Mouse (Mus musculus) embryonic facial prominence, embryonic 13.5 days (tissue): Measurements from ENCODE around the gene Slc5a5. TPM values are rescaled to one million over a fixed set of nuclear protein-coding genes. Genes with fewer than 3 reads are reported as not detected.
"Not testable (repeated sequence)": the region's sequence is repeated elsewhere in the genome, so short reads cannot be mapped to it uniquely, and the experiment has no call there.

Source experiments
- ATAC-seq: fragments of 200-750 bp; cut with Nextera tagmentation; 2 replicates; pipeline ENCODE4 v1.8.0; 2017; ENCODE audit warnings: low read depth; ENCODE audit not compliant: insufficient number of reproducible peaks, insufficient read depth, low FRiP score, low TSS enrichment
- H3K27ac ChIP-seq: fragments of 300-500 bp; sonication (generic); 2 replicates; pipeline ENCODE4 v1.5.1; 2015; ENCODE audit warnings: moderate library complexity, mild to moderate bottlenecking, inconsistent platforms
- H3K27me3 ChIP-seq: fragments of 300-500 bp; sonication (generic); 2 replicates; pipeline ENCODE4 v1.6.1; 2015; ENCODE audit warnings: mild to moderate bottlenecking, inconsistent platforms
- H3K36me3 ChIP-seq: fragments of 300-500 bp; sonication (generic); 2 replicates; pipeline ENCODE4 v1.6.1; 2015; ENCODE audit warnings: mild to moderate bottlenecking, inconsistent platforms
- H3K4me1 ChIP-seq: fragments of 300-500 bp; sonication (generic); 2 replicates; pipeline ENCODE4 v1.6.1; 2015; ENCODE audit warnings: inconsistent platforms
- H3K4me2 ChIP-seq: fragments of 300-500 bp; sonication (generic); 2 replicates; pipeline ENCODE4 v1.6.1; 2015; ENCODE audit warnings: moderate library complexity, mild to moderate bottlenecking, inconsistent platforms
- H3K4me3 ChIP-seq: fragments of 300-500 bp; sonication (generic); 2 replicates; pipeline ENCODE4 v1.5.1; 2015; ENCODE audit warnings: mild to moderate bottlenecking, inconsistent platforms
- H3K9ac ChIP-seq: fragments of 300-500 bp; sonication (generic); 2 replicates; pipeline ENCODE4 v1.6.1; 2015; ENCODE audit warnings: mild to moderate bottlenecking, inconsistent platforms
- H3K9me3 ChIP-seq: fragments of 300-500 bp; sonication (generic); 2 replicates; pipeline ENCODE4 v1.6.1; 2016; ENCODE audit warnings: inconsistent platforms
- WGBS: fragments of 180-500 bp; shearing (Covaris S2); methylation state at CpG from one replicate; pipeline ENCODE4 v1.1.7; 2015; ENCODE audit warnings: mixed read lengths; 5-methylcytosine and 5-hydroxymethylcytosine counted together
- polyA plus RNA-seq: library from polyadenylated mRNA; unstranded; fragments of >200 nt; fragmentation: Nextera tagmentation; extraction: Ambion mirVana; gene quantifications from 2 replicates; pipeline ENCODE4 v1.2.1, GENCODE M21; 2015

Gene Slc5a5
- polyA plus RNA-seq, 1 experiment from 2014 or later = 0.18 TPM

- Histone ChIP-seq H3K27ac (no peak overlapping the region), H3K9me3 (no peaks in the 10 kb centered on the region), H3K9ac (no peak overlapping the region), H3K4me1 (peaks cover 21% of the 10 kb centered on the region), H3K27me3 (peaks cover 10% of the 10 kb centered on the region), H3K4me3 (no peak overlapping the region), H3K36me3 (no peaks in the 10 kb centered on the region), H3K4me2 (no peak overlapping the region)
- ATAC-seq = no peak
- 35% methylated on average over 5 of the region's 5 CpGs for WGBS
Measured at GRCm38 (mm10) chr8:70902211-70902610, 9.7 kb upstream of the Slc5a5 start.

GRCm38 (mm10) chr8:70900872-70901387 is 8.4 kb upstream of the Slc5a5 start:
- WGBS = 72% methylated on average over 2 of the region's 2 CpGs
- H3K4me2 ChIP-seq = no peak overlapping the region
- no peak overlapping the region for H3K4me3 ChIP-seq
- peaks cover 19% of the 10 kb centered on the region for H3K4me1 ChIP-seq
- H3K9me3 ChIP-seq = no peaks in the 10 kb centered on the region
- no peak overlapping the region for H3K9ac ChIP-seq
- no peak for ATAC-seq
- H3K27ac ChIP-seq = no peak overlapping the region
- peaks cover 10% of the 10 kb centered on the region for H3K27me3 ChIP-seq
- H3K36me3 ChIP-seq = peaks cover under 1% of the 10 kb centered on the region; the same call in 1 of the 2 replicates

- no peak overlapping the region for H3K27ac ChIP-seq
- H3K4me1 ChIP-seq = peaks cover 20% of the 10 kb centered on the region
- ATAC-seq = no peak
- H3K4me3 ChIP-seq = no peak overlapping the region
- H3K27me3 ChIP-seq = peaks cover 13% of the 10 kb centered on the region
- 93% methylated on average over 2 of the region's 2 CpGs for WGBS
- H3K36me3 ChIP-seq = peaks cover 17% of the 10 kb centered on the region
- peak overlapping the region; percentile 82; the same call in 1 of the 2 replicates for H3K9ac ChIP-seq
- no peak overlapping the region for H3K4me2 ChIP-seq
- no peaks in the 10 kb centered on the region for H3K9me3 ChIP-seq
Measured at GRCm38 (mm10) chr8:70899226-70899625, 6.7 kb upstream of the Slc5a5 start.

GRCm38 (mm10) chr8:70898661-70899198 is 6.2 kb upstream of the Slc5a5 start:
- Histone ChIP-seq H3K36me3 (peaks cover 22% of the 10 kb centered on the region), H3K9ac (peak overlapping the region; percentile 82), H3K4me3 (peak overlapping the region; percentile 86), H3K4me2 (peak overlapping the region; percentile 89), H3K9me3 (no peaks in the 10 kb centered on the region), H3K27me3 (peaks cover 14% of the 10 kb centered on the region), H3K4me1 (peaks cover 20% of the 10 kb centered on the region), H3K27ac (no peak overlapping the region)
- WGBS = 43% methylated on average over 2 of the region's 2 CpGs
- no peak for ATAC-seq

- H3K4me3 ChIP-seq = peak overlapping the region; percentile 86
- peak overlapping the region; percentile 82 for H3K9ac ChIP-seq
- peak overlapping the region; percentile 89 for H3K4me2 ChIP-seq
- peaks cover 25% of the 10 kb centered on the region for H3K4me1 ChIP-seq
- peaks cover 23% of the 10 kb centered on the region for H3K27me3 ChIP-seq
- peak; percentile 39; the same call in 1 of the 2 replicates for ATAC-seq
- WGBS = 0% methylated on average over 20 of the region's 20 CpGs
- no peaks in the 10 kb centered on the region for H3K9me3 ChIP-seq
- H3K27ac ChIP-seq = peak overlapping the region; percentile 91
- peaks cover 28% of the 10 kb centered on the region for H3K36me3 ChIP-seq
Measured at GRCm38 (mm10) chr8:70897681-70898413, 5.3 kb upstream of the Slc5a5 start.

- under 1% methylated on average over 60 of the region's 60 CpGs for WGBS
- peak within 1 kb of the TSS; percentile 86 for H3K4me3 ChIP-seq
- peak; percentile 97 for ATAC-seq
Measured at GRCm38 (mm10) chr8:70897021-70897680, 4.6 kb upstream of the Slc5a5 start, which contains the start of gene Rpl18a. Gene Rpl18a, minus strand, starts transcription at chr8:70897412.

GRCm38 (mm10) chr8:70896316-70897020 is 3.9 kb upstream of the Slc5a5 start:
- peaks cover 38% of the 10 kb centered on the region for H3K4me1 ChIP-seq
- H3K27ac ChIP-seq = peak overlapping the region; percentile 91; the same call in 1 of the 2 replicates
- WGBS = 3% methylated on average over 25 of the region's 25 CpGs
- peak overlapping the region; percentile 81 for H3K4me2 ChIP-seq
- peak overlapping the region; percentile 86 for H3K4me3 ChIP-seq
- peaks cover 28% of the 10 kb centered on the region for H3K36me3 ChIP-seq
- peak overlapping the region; percentile 95 for H3K9ac ChIP-seq
- no peak for ATAC-seq
- H3K9me3 ChIP-seq = no peaks in the 10 kb centered on the region
- H3K27me3 ChIP-seq = peaks cover 37% of the 10 kb centered on the region

More at GRCm38 (mm10) chr8:70897021-70897680, 4.6 kb upstream of the Slc5a5 start, which contains the start of gene Rpl18a:
- H3K36me3 ChIP-seq = peaks cover 28% of the 10 kb centered on the region
- H3K27me3 ChIP-seq = peaks cover 30% of the 10 kb centered on the region
- H3K27ac ChIP-seq = peak within 1 kb of the TSS; percentile 91
- peak within 1 kb of the TSS; percentile 95 for H3K9ac ChIP-seq
- peaks cover 32% of the 10 kb centered on the region for H3K4me1 ChIP-seq
- H3K9me3 ChIP-seq = no peaks in the 10 kb centered on the region
- H3K4me2 ChIP-seq = peak within 1 kb of the TSS; percentile 89

GRCm38 (mm10) chr8:70895571-70896259 is 3.2 kb upstream of the Slc5a5 start:
- ATAC-seq, H3K27ac ChIP-seq, H3K9me3 ChIP-seq: not testable (repeated sequence)
- Histone ChIP-seq H3K36me3 (peaks cover 28% of the 10 kb centered on the region), H3K27me3 (peaks cover 44% of the 10 kb centered on the region), H3K9ac (peak overlapping the region; percentile 95), H3K4me3 (peak overlapping the region; percentile 86), H3K4me1 (peaks cover 39% of the 10 kb centered on the region), H3K4me2 (peak overlapping the region; percentile 81)
- WGBS = 80% methylated on average over 24 of the region's 24 CpGs

- H3K4me3 ChIP-seq = no peak overlapping the region; the same call in 1 of the 2 replicates
- no peaks in the 10 kb centered on the region for H3K9me3 ChIP-seq
- peaks cover 28% of the 10 kb centered on the region for H3K36me3 ChIP-seq
- H3K27ac ChIP-seq = no peak overlapping the region
- H3K4me1 ChIP-seq = peaks cover 39% of the 10 kb centered on the region
- H3K4me2 ChIP-seq = no peak overlapping the region
- ATAC-seq = no peak
- no peak overlapping the region for H3K9ac ChIP-seq
- H3K27me3 ChIP-seq = peaks cover 52% of the 10 kb centered on the region
- WGBS = 84% methylated on average over 8 of the region's 8 CpGs
Measured at GRCm38 (mm10) chr8:70894771-70895545, 2.4 kb upstream of the Slc5a5 start.

GRCm38 (mm10) chr8:70894385-70894720 is 1.8 kb upstream of the Slc5a5 start:
- 61% methylated on average over 2 of the region's 2 CpGs for WGBS
- ATAC-seq = no peak
- H3K27me3 ChIP-seq = peaks cover 54% of the 10 kb centered on the region

More at GRCm38 (mm10) chr8:70894385-70894720, 1.8 kb upstream of the Slc5a5 start:
- no peak overlapping the region for H3K27ac ChIP-seq
- H3K9me3 ChIP-seq = no peaks in the 10 kb centered on the region
- peaks cover 28% of the 10 kb centered on the region for H3K36me3 ChIP-seq
- H3K4me2 ChIP-seq = no peak overlapping the region
- H3K4me1 ChIP-seq = peaks cover 39% of the 10 kb centered on the region
- no peak overlapping the region; the same call in 1 of the 2 replicates for H3K4me3 ChIP-seq
- no peak overlapping the region for H3K9ac ChIP-seq
